Mouse (Mus musculus) forebrain, embryonic 10.5 days (tissue): ENCODE results near the gene Parn. TPM values are rescaled to one million over a fixed set of nuclear protein-coding genes. Genes with fewer than 3 reads are reported as not detected.
"Not testable (repeated sequence)": the region's sequence is repeated elsewhere in the genome, so short reads cannot be mapped to it uniquely, and the experiment has no call there.

Experiments
- DNase-seq: peaks from one replicate; pipeline ENCODE4 v3.0.0-alpha.2; 2017; ENCODE audit warnings: low spot score; ENCODE audit errors: extremely low spot score
- H3K27ac ChIP-seq: fragments of 300-500 bp; sonication (generic); 2 replicates; pipeline ENCODE4 v1.5.1; 2016; ENCODE audit warnings: mild to moderate bottlenecking
- H3K27me3 ChIP-seq: fragments of 300-500 bp; sonication (generic); 2 replicates; pipeline ENCODE4 v1.6.1; 2016; ENCODE audit warnings: mild to moderate bottlenecking; ENCODE audit not compliant: poor library complexity, severe bottlenecking
- H3K36me3 ChIP-seq: fragments of 300-500 bp; sonication (generic); replicated peaks from 2 replicates; pipeline ENCODE4 v1.6.1; 2016; ENCODE audit warnings: mild to moderate bottlenecking, moderate library complexity
- H3K4me1 ChIP-seq: fragments of 300-500 bp; sonication (generic); 2 replicates; pipeline ENCODE4 v1.6.1; 2016
- H3K4me3 ChIP-seq: fragments of 300-500 bp; sonication (generic); 2 replicates; pipeline ENCODE4 v1.5.1; 2016; ENCODE audit warnings: mild to moderate bottlenecking, moderate library complexity
- H3K9me3 ChIP-seq: fragments of 300-500 bp; sonication (generic); 2 replicates; pipeline ENCODE4 v1.6.1; 2016; ENCODE audit warnings: mild to moderate bottlenecking, moderate library complexity
- WGBS: fragments of 180-500 bp; shearing (Covaris S2); methylation state at CpG from one replicate; pipeline ENCODE4 v1.1.7; 2016; 5-methylcytosine and 5-hydroxymethylcytosine counted together
- polyA plus RNA-seq: library from polyadenylated mRNA; unstranded; fragments of >200 nt; fragmentation: Nextera tagmentation; extraction: Ambion mirVana; gene quantifications from 2 replicates; pipeline ENCODE4 v1.2.1, GENCODE M21; 2016

Parn gene
- polyA plus RNA-seq, 1 experiment from 2014 or later = 46.4 TPM

GRCm38 (mm10) chr16:13669282-13669681 lies 1.3 kb upstream of the Parn start:
- no peak for DNase-seq
- no peaks in the 10 kb centered on the region for H3K9me3 ChIP-seq
- peaks cover 19% of the 10 kb centered on the region for H3K36me3 ChIP-seq
- no peaks in the 10 kb centered on the region for H3K27me3 ChIP-seq
- peaks cover 24% of the 10 kb centered on the region for H3K4me1 ChIP-seq
- WGBS = 96% methylated on average over 1 of the region's 1 CpGs
- H3K27ac ChIP-seq = no peak overlapping the region
- H3K4me3 ChIP-seq = no peak overlapping the region

DNA sequence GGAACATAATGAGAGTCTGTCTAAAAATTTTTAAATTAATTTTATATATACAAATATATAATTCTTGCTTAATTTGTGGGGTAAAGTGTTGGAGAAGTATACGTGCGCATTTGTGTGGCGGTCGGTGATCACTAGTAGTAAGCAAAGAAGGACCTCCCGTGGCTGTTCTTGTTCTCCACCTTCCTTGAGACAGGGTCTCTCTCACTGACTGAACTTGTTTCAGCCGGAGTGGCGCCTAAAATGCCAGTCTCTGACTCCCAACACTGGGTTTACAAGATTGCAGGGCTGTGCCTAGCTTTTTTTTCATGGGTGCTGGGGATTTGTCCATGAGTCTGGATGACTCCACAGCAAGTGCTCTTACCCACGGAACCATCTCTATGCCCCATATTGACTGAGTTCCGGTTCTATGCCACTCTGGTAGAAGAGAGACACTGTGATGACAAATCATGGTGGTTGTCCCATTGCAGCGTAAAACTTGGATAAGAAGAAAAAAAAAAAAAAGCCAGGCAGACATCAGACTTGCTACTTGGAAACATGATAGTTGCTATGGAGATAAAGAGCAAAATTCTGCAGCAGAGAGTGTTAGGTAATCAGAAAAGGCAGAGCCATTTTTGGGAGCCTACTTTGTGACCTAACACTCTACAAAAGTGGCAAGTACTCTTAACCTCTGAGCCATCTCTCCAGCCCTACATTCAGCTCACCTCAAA lies 585 bp upstream of the Parn start:
- Histone ChIP-seq H3K4me1 (peaks cover 24% of the 10 kb centered on the region), H3K36me3 (peaks cover 21% of the 10 kb centered on the region), H3K27me3 (no peaks in the 10 kb centered on the region), H3K27ac (peak overlapping the region; percentile 88), H3K4me3 (peak overlapping the region; percentile 84), H3K9me3 (no peaks in the 10 kb centered on the region)
- 82% methylated on average over 10 of the region's 10 CpGs for WGBS
- no peak for DNase-seq

GRCm38 (mm10) chr16:13660736-13661135 lies 7.2 kb downstream of the Parn start:
- peaks cover 75% of the 10 kb centered on the region for H3K36me3 ChIP-seq
- no peaks in the 10 kb centered on the region for H3K9me3 ChIP-seq
- no peaks in the 10 kb centered on the region for H3K4me1 ChIP-seq
- DNase-seq = no peak
- H3K27ac ChIP-seq = no peak overlapping the region
- no peaks in the 10 kb centered on the region for H3K27me3 ChIP-seq
- H3K4me3 ChIP-seq = no peak overlapping the region
- 95% methylated on average over 9 of the region's 9 CpGs for WGBS

DNA sequence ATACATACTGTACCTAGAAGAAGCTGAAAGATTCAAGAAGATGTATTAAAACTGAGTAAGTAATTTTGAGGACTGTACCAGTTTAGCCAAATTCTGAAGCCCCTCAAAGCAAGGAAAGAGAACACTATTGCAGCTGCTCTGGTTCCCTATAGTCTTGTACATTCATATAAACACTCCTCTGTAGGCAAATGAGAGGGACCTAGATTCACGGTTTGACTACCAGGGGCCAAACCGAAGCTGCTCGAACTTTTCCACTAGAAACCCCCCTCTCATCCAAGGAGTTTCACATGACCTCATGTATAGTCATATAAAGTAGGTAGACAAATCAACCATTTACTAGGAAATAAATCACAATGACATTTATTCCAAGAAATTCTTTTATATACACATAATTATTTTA lies 9.1 kb downstream of the Parn start:
- no peaks in the 10 kb centered on the region for H3K27me3 ChIP-seq
- 91% methylated on average over 3 of the region's 3 CpGs for WGBS
- no peaks in the 10 kb centered on the region for H3K4me1 ChIP-seq
- H3K4me3 ChIP-seq = no peak overlapping the region
- no peaks in the 10 kb centered on the region for H3K9me3 ChIP-seq
- no peak overlapping the region for H3K27ac ChIP-seq
- no peak for DNase-seq
- H3K36me3 ChIP-seq = peaks cover 75% of the 10 kb centered on the region

GRCm38 (mm10) chr16:13645930-13646329 lies 22.0 kb downstream of the Parn start:
- WGBS = 88% methylated on average over 4 of the region's 4 CpGs
- Histone ChIP-seq H3K27ac (no peak overlapping the region), H3K27me3 (no peaks in the 10 kb centered on the region), H3K4me3 (no peak overlapping the region), H3K4me1 (no peaks in the 10 kb centered on the region), H3K36me3 (peaks cover 71% of the 10 kb centered on the region), H3K9me3 (no peaks in the 10 kb centered on the region)
- no peak for DNase-seq

GRCm38 (mm10) chr16:13644474-13644873 lies 23.5 kb downstream of the Parn start:
- Histone ChIP-seq H3K4me3 (no peak overlapping the region), H3K27me3 (no peaks in the 10 kb centered on the region), H3K27ac (no peak overlapping the region), H3K36me3 (peaks cover 65% of the 10 kb centered on the region), H3K9me3 (no peaks in the 10 kb centered on the region), H3K4me1 (no peaks in the 10 kb centered on the region)
- 95% methylated on average over 3 of the region's 3 CpGs for WGBS
- DNase-seq = no peak

DNA sequence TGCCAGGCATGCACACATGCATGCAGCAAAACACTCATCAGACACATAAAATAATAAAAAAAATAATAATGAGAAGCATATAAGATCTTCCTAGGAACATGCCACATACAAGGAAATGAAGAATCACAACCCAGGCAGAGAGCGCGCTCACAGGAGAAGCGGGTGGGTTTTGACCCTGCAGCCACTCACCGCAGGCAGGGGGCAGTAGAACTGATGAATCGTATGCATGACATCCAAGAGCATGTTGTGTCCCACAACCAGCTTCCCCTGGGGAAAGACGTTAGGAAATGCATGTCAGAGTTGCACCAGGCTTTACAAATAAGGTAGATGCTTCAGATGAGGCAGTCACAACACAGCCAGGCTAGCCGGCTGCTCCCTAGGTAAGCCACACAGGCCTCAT lies 27.9 kb downstream of the Parn start:
- no peak for DNase-seq
- Histone ChIP-seq H3K4me1 (peaks cover 7% of the 10 kb centered on the region), H3K27me3 (no peaks in the 10 kb centered on the region), H3K27ac (no peak overlapping the region), H3K4me3 (no peak overlapping the region), H3K36me3 (peaks cover 57% of the 10 kb centered on the region), H3K9me3 (no peaks in the 10 kb centered on the region)
- 84% methylated on average over 7 of the region's 7 CpGs for WGBS

DNA sequence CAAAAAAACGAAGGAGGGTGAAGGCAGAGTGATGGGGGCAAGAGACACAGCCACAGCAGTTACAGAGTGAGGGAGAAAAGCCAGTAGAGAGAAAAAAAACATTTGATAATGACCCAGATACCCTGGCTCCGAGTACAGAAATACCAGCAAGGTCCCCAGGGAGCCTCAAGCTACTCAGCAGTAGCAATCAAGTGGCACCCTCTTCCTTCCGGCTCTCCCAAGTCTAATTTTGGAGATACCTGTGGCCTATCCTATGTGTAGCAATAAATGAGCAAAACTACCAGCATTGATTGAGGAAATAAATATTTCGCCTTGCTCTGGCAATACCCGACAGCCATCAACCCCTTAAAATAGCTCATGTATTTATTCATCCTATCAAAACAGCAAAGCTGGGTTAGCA lies 28.5 kb downstream of the Parn start:
- H3K27me3 ChIP-seq = no peaks in the 10 kb centered on the region
- H3K27ac ChIP-seq = no peak overlapping the region
- H3K36me3 ChIP-seq = peaks cover 57% of the 10 kb centered on the region
- WGBS = 91% methylated on average over 5 of the region's 5 CpGs
- no peak overlapping the region for H3K4me3 ChIP-seq
- peaks cover 7% of the 10 kb centered on the region for H3K4me1 ChIP-seq
- H3K9me3 ChIP-seq = no peaks in the 10 kb centered on the region
- DNase-seq = no peak

GRCm38 (mm10) chr16:13638198-13638597 lies 29.8 kb downstream of the Parn start:
- H3K4me1 ChIP-seq, H3K9me3 ChIP-seq, H3K27ac ChIP-seq, DNase-seq, H3K27me3 ChIP-seq, H3K4me3 ChIP-seq: not testable (repeated sequence)
- peaks cover 57% of the 10 kb centered on the region for H3K36me3 ChIP-seq
- 48% methylated on average over 2 of the region's 2 CpGs for WGBS

GRCm38 (mm10) chr16:13628345-13628744 lies 39.6 kb downstream of the Parn start:
- H3K4me3 ChIP-seq = no peak overlapping the region
- no peaks in the 10 kb centered on the region for H3K9me3 ChIP-seq
- H3K4me1 ChIP-seq = no peaks in the 10 kb centered on the region
- WGBS = 56% methylated on average over 5 of the region's 5 CpGs
- peaks cover 74% of the 10 kb centered on the region for H3K36me3 ChIP-seq
- DNase-seq = no peak
- H3K27me3 ChIP-seq = no peaks in the 10 kb centered on the region
- no peak overlapping the region for H3K27ac ChIP-seq

- WGBS = 90% methylated on average over 3 of the region's 3 CpGs
- no peak for DNase-seq
- Histone ChIP-seq H3K4me3 (no peak overlapping the region), H3K4me1 (no peaks in the 10 kb centered on the region), H3K36me3 (peaks cover 52% of the 10 kb centered on the region), H3K27ac (no peak overlapping the region), H3K9me3 (no peaks in the 10 kb centered on the region), H3K27me3 (no peaks in the 10 kb centered on the region)
These were observed 46.0 kb downstream of the Parn start for GRCm38 (mm10) chr16:13621745-13622507.

DNA sequence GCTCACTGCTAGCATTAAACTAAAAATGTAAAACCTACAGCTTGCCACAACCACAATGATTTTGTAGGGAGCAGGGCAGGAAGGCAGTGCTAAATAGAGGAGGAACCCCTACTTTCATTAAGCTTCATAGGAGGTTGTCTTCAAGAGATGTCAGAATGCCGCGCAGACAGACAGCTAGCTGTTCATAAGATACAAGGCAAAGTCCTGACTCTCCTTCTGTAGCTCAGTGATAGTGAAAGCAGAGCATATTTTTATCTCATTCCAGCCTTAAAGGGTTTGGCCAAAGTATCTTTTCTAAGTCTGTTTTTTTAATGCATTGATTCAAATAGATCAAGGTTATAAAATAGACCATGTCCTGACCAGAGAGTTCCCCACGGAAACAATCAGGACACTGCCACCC lies 47.8 kb downstream of the Parn start:
- H3K27ac ChIP-seq = no peak overlapping the region
- DNase-seq = no peak
- WGBS = 94% methylated on average over 3 of the region's 3 CpGs
- no peak overlapping the region for H3K4me3 ChIP-seq
- H3K4me1 ChIP-seq = 0 out of 2 replicates have a peak, but pooled peaks cover 4% of the 10 kb centered on the region
- no peaks in the 10 kb centered on the region for H3K9me3 ChIP-seq
- H3K36me3 ChIP-seq = peaks cover 39% of the 10 kb centered on the region
- H3K27me3 ChIP-seq = no peaks in the 10 kb centered on the region

DNA sequence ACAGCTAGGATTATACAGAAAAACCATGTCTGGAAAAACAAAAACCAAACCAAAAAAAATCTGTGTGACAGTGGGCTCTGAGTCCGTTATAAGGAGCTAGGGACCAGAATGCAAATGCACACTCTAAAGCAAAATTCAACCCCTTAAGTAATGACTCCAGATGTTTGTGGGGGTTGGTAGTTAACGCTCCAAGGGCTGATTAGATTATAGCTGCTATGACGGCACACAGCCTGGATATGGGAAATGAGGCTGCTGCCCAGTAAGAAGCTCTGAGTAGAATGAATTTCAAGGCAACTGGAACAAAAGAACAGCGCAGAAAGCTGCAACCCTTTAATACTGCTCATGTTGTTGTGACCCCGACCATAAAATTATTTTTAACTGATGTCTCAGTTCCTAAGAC lies 52.7 kb downstream of the Parn start:
- no peaks in the 10 kb centered on the region for H3K9me3 ChIP-seq
- peaks cover 22% of the 10 kb centered on the region for H3K36me3 ChIP-seq
- H3K27ac ChIP-seq = no peak overlapping the region
- peaks cover 12% of the 10 kb centered on the region; the same call in 1 of the 2 replicates for H3K27me3 ChIP-seq
- no peak overlapping the region for H3K4me3 ChIP-seq
- 78% methylated on average over 5 of the region's 5 CpGs for WGBS
- no peak for DNase-seq
- H3K4me1 ChIP-seq = 0 out of 2 replicates have a peak, but pooled peaks cover 4% of the 10 kb centered on the region
